Mouse (Mus musculus) testis, adult 2 months (tissue): ENCODE measurements at regions not wholly inside any gene's neighbourhood (a gene's known extent, or its start where the extent isn't known, plus 50 kb on each side); places are given as distances from the start of the nearest gene placed in this dataset.

Experiments used
- CTCF ChIP-seq: fragments of 200-500 bp; IDR thresholded peaks from 2 replicates; pipeline ENCODE4 v1.5.1; 2012; ENCODE audit warnings: low read depth, mild to moderate bottlenecking, inconsistent platforms, low read length, moderate library complexity; ENCODE audit not compliant: control insufficient read depth, insufficient read depth, insufficient replicate concordance
- POLR2A ChIP-seq: fragments of 200-500 bp; IDR thresholded peaks from 2 replicates; pipeline ENCODE4 v1.6.1; 2012; ENCODE audit warnings: low read depth, mild to moderate bottlenecking, inconsistent platforms, low read length, moderate library complexity; ENCODE audit not compliant: control insufficient read depth

DNA sequence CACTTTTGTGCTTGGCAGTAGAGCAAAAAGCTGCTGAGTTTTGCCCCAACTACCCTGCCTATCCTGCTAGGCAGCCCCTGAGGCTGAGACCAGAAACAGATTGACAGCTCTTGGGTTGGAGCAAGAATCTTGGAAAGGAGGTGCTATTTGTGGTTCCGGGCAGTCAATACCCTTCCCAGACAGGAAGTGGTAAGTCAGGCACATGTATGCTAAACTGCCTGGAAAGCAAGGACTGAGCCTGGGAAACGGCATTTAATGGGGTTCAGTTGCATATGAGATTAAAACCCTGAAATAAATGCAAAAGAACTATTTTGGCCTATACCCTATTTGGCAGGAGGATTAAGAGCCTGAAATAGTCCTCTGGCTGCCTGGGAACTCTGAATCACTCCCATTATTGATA, 266.9 kb downstream of the Etaa1 start:
- TF ChIP-seq POLR2A (no peak), CTCF (no peak)
